Mouse (Mus musculus) hindbrain, postnatal 0 days (tissue): ENCODE results near the gene Cib2. TPM values are rescaled to one million over a fixed set of nuclear protein-coding genes. Genes with fewer than 3 reads are reported as not detected.

Experiments used
- ATAC-seq: fragments of 200-750 bp; cut with Nextera tagmentation; 2 replicates; pipeline ENCODE4 v1.8.0; 2017; ENCODE audit warnings: mild to moderate bottlenecking, moderate TSS enrichment, moderate library complexity
- DNase-seq: peaks from one replicate; pipeline ENCODE4 v3.0.0-alpha.2; 2015; ENCODE audit warnings: low spot score
- H3K27ac ChIP-seq: fragments of 300-500 bp; sonication (generic); 2 replicates; pipeline ENCODE4 v1.5.1; 2014; ENCODE audit warnings: mild to moderate bottlenecking
- H3K27me3 ChIP-seq: fragments of 300-500 bp; sonication (generic); 2 replicates; pipeline ENCODE4 v1.6.1; 2014; ENCODE audit warnings: low read length, mixed read lengths; ENCODE audit not compliant: insufficient read depth
- H3K36me3 ChIP-seq: fragments of 300-500 bp; sonication (generic); 2 replicates; pipeline ENCODE4 v1.6.1; 2014; ENCODE audit warnings: low read length, mixed read lengths; ENCODE audit not compliant: insufficient read depth
- H3K4me1 ChIP-seq: fragments of 300-500 bp; sonication (generic); 2 replicates; pipeline ENCODE4 v1.6.1; 2014; ENCODE audit warnings: antibody characterized with exemption, low read length, mixed read lengths; ENCODE audit not compliant: insufficient read depth
- H3K4me2 ChIP-seq: fragments of 300-500 bp; sonication (generic); 2 replicates; pipeline ENCODE4 v1.6.1; 2014; ENCODE audit warnings: low read depth, mild to moderate bottlenecking, low read length, moderate library complexity, mixed read lengths
- H3K4me3 ChIP-seq: fragments of 300-500 bp; sonication (generic); 2 replicates; pipeline ENCODE4 v1.5.1; 2014; ENCODE audit warnings: low read length
- H3K9ac ChIP-seq: fragments of 300-500 bp; sonication (generic); replicated peaks from 2 replicates; pipeline ENCODE4 v1.6.1; 2014; ENCODE audit warnings: mild to moderate bottlenecking, low read length, moderate library complexity, mixed read lengths
- H3K9me3 ChIP-seq: fragments of 300-500 bp; sonication (generic); 2 replicates; pipeline ENCODE4 v1.6.1; 2016; ENCODE audit warnings: low read length, mixed read lengths
- CTCF ChIP-seq: IDR thresholded peaks from 2 replicates; pipeline ENCODE4 v1.5.1; 2016; ENCODE audit warnings: antibody characterized with exemption, control low read depth, low read depth
- WGBS: fragments of 180-500 bp; shearing (Covaris S2); extraction: QIAGEN DNeasy Blood & Tissue Kit; methylation state at CpG from one replicate; pipeline ENCODE4 v1.1.7; 2014; 5-methylcytosine and 5-hydroxymethylcytosine counted together
- polyA plus RNA-seq: library from polyadenylated mRNA; unstranded; fragments of >200 nt; fragmentation: Nextera tagmentation; extraction: Ambion mirVana; gene quantifications from 2 replicates; pipeline ENCODE4 v1.2.1, GENCODE M21; 2015
- total RNA-seq: library from RNA; depleted of rRNA; stranded (reverse); fragments of >200 nt; gene quantifications from 2 replicates; pipeline ENCODE4 v1.2.3, GENCODE M21; 2014

Gene Cib2
- total and polyA plus RNA-seq, 2 experiments from 2014 or later: 53.8 to 88.1 TPM

- H3K9ac ChIP-seq: no peak overlapping the region
- no peak for ATAC-seq
- no peaks in the 10 kb centered on the region for H3K27me3 ChIP-seq
- whole genome bisulfite sequencing: 40% methylated on average over 2 of the region's 2 CpGs
- no peak overlapping the region for H3K4me3 ChIP-seq
- no peaks in the 10 kb centered on the region for H3K4me1 ChIP-seq
- H3K9me3 ChIP-seq: no peaks in the 10 kb centered on the region
- H3K4me2 ChIP-seq: no peak overlapping the region
- TF ChIP-seq CTCF: peak; percentile 34
- DNase-seq: peak; percentile 68
- H3K27ac ChIP-seq: no peak overlapping the region
- H3K36me3 ChIP-seq: no peaks in the 10 kb centered on the region
Observed at GRCm38 (mm10) chr9:54568732-54569131, 8.7 kb upstream of the Cib2 start.

GRCm38 (mm10) chr9:54566958-54567357 lies 6.9 kb upstream of the Cib2 start:
- H3K27ac ChIP-seq: no peak overlapping the region
- WGBS: 62% methylated on average over 4 of the region's 4 CpGs
- no peak for TF ChIP-seq CTCF
- H3K9ac ChIP-seq: no peak overlapping the region
- no peaks in the 10 kb centered on the region for H3K4me1 ChIP-seq
- ATAC-seq (no peak), DNase-seq (no peak)
- no peak overlapping the region for H3K4me3 ChIP-seq
- no peaks in the 10 kb centered on the region for H3K27me3 ChIP-seq
- no peak overlapping the region for H3K4me2 ChIP-seq
- no peaks in the 10 kb centered on the region for H3K36me3 ChIP-seq
- no peaks in the 10 kb centered on the region for H3K9me3 ChIP-seq

GRCm38 (mm10) chr9:54560831-54561601 lies 998 bp upstream of the Cib2 start:
- Histone ChIP-seq H3K9me3 (no peaks in the 10 kb centered on the region), H3K4me2 (no peak overlapping the region), H3K4me3 (no peak overlapping the region), H3K27me3 (no peaks in the 10 kb centered on the region), H3K4me1 (no peaks in the 10 kb centered on the region), H3K27ac (peak overlapping the region; percentile 41; the same call in 1 of the 2 replicates), H3K36me3 (no peaks in the 10 kb centered on the region), H3K9ac (no peak overlapping the region; the same call in 1 of the 2 replicates)
- no peak for TF ChIP-seq CTCF
- DNase-seq: no peak
- ATAC-seq: no peak
- 87% methylated on average over 8 of the region's 8 CpGs for WGBS

- no peaks in the 10 kb centered on the region for H3K36me3 ChIP-seq
- 73% methylated on average over 8 of the region's 8 CpGs for WGBS
- no peaks in the 10 kb centered on the region for H3K4me1 ChIP-seq
- no peaks in the 10 kb centered on the region for H3K9me3 ChIP-seq
- no peak overlapping the region for H3K4me3 ChIP-seq
- H3K27ac ChIP-seq: no peak overlapping the region
- ATAC-seq (no peak), DNase-seq (no peak)
- no peaks in the 10 kb centered on the region for H3K27me3 ChIP-seq
- no peak for TF ChIP-seq CTCF
- peak overlapping the region; percentile 77; the same call in 1 of the 2 replicates for H3K4me2 ChIP-seq
- no peak overlapping the region for H3K9ac ChIP-seq
Observed at GRCm38 (mm10) chr9:54558731-54559130, 1.3 kb downstream of the Cib2 start.

- no peak for TF ChIP-seq CTCF
- DNase-seq (no peak), ATAC-seq (no peak)
- WGBS: 69% methylated on average over 2 of the region's 2 CpGs
- Histone ChIP-seq H3K27me3 (no peaks in the 10 kb centered on the region), H3K4me1 (no peaks in the 10 kb centered on the region), H3K9me3 (no peaks in the 10 kb centered on the region), H3K27ac (no peak overlapping the region), H3K9ac (no peak overlapping the region), H3K4me2 (no peak overlapping the region), H3K36me3 (no peaks in the 10 kb centered on the region), H3K4me3 (no peak overlapping the region)
Observed at GRCm38 (mm10) chr9:54555044-54555443, 5.0 kb downstream of the Cib2 start.

- TF ChIP-seq CTCF: peak; percentile 62
- WGBS: 37% methylated on average over 5 of the region's 5 CpGs
- DNase-seq (peak; percentile 46), ATAC-seq (peak; percentile 44)
- Histone ChIP-seq H3K4me2 (no peak overlapping the region), H3K9me3 (no peaks in the 10 kb centered on the region), H3K9ac (no peak overlapping the region), H3K4me3 (no peak overlapping the region), H3K4me1 (no peaks in the 10 kb centered on the region), H3K27me3 (no peaks in the 10 kb centered on the region), H3K27ac (no peak overlapping the region), H3K36me3 (no peaks in the 10 kb centered on the region)
Observed at GRCm38 (mm10) chr9:54552409-54552808, 7.6 kb downstream of the Cib2 start.

GRCm38 (mm10) chr9:54549433-54549832 lies 10.6 kb downstream of the Cib2 start:
- H3K4me3 ChIP-seq: no peak overlapping the region
- H3K4me1 ChIP-seq: no peaks in the 10 kb centered on the region
- H3K27me3 ChIP-seq: no peaks in the 10 kb centered on the region
- WGBS: 85% methylated on average over 6 of the region's 6 CpGs
- ATAC-seq: no peak
- no peak overlapping the region for H3K4me2 ChIP-seq
- H3K9me3 ChIP-seq: no peaks in the 10 kb centered on the region
- no peak for TF ChIP-seq CTCF
- H3K9ac ChIP-seq: no peak overlapping the region
- no peak for DNase-seq
- H3K36me3 ChIP-seq: no peaks in the 10 kb centered on the region
- no peak overlapping the region for H3K27ac ChIP-seq
